Mouse (Mus musculus): ENCODE results near the gene Ttc26.

DNA sequence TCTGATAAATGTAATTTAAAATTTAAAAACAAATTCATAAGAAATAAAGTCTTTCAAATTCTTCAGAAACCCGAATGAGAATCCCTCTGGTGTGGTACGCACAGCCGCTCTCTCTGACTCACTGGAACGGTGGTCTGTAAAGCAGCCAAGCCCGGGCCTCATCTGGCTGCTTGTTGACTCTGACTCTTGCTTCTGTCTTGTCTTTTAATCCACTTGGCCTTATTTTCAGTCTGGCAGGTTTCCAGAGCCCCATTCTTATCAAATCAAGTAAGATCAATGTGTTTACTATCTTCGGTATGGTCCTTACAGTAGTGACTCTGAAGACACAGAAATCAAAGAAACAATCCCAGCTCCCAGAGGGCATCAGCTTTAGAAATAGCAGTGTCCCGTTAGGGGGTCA is 25.4 kb upstream of the Ttc26 start:
- TF ChIP-seq GATA1 (IDR thresholded peaks at IDR 0.05; ENCODE audit: low read length) (no peak), TAL1 (IDR thresholded peaks at IDR 0.05; ENCODE audit: low read length) (no peak)

Measured in erythroblast, embryonic 14.5 days (primary cell).